Mouse (Mus musculus) CH12.LX (cell line): ENCODE measurements around the gene Sgo2a. TPM values are rescaled to one million over a fixed set of nuclear protein-coding genes. Genes with fewer than 3 reads are reported as not detected.

ENCODE experiments used
- DNase-seq: peaks from one replicate; pipeline ENCODE4 v3.0.0-alpha.2; 2013; ENCODE audit errors: extremely low read depth
- H3K27ac ChIP-seq: 2 replicates; pipeline ENCODE4 v1.5.1; 2012; ENCODE audit warnings: low read depth, mild to moderate bottlenecking, control low read depth, moderate library complexity; ENCODE audit not compliant: insufficient read depth
- H3K27me3 ChIP-seq: replicated peaks from 2 replicates; pipeline ENCODE3; 2012; ENCODE audit warnings: inconsistent platforms
- H3K36me3 ChIP-seq, 2 experiments: replicated peaks in 1 of 2; 2 replicates each; pipeline versions ENCODE3 to v1.6.1; 2012; ENCODE audit warnings: inconsistent platforms in 1 of 2, low read length in 1 of 2, mild to moderate bottlenecking in 1 of 2, mixed read lengths in 1 of 2, moderate library complexity in 1 of 2; ENCODE audit not compliant: control insufficient read depth in 1 of 2, insufficient read depth in 1 of 2
- H3K4me1 ChIP-seq, 2 experiments: 2 replicates each; pipeline ENCODE4 v1.6.1; 2012; ENCODE audit warnings: inconsistent platforms in 1 of 2, moderate library complexity in 1 of 2; ENCODE audit not compliant: insufficient read depth in 2 of 2, control insufficient read depth in 1 of 2
- H3K4me2 ChIP-seq: 2 replicates; pipeline ENCODE4 v1.6.1; 2012; ENCODE audit warnings: low read depth, mild to moderate bottlenecking, control low read depth; ENCODE audit not compliant: poor library complexity, insufficient read depth, severe bottlenecking
- H3K4me3 ChIP-seq, 3 experiments: fragments of 150-350 bp in 1 of 3; sonication (generic) in 1 of 3; replicated peaks in 1 of 3; 2 replicates each; pipeline versions ENCODE3 to v1.5.1; 2011 to 2012; ENCODE audit warnings: low read depth in 2 of 3, low read length in 2 of 3, mild to moderate bottlenecking in 2 of 3, moderate library complexity in 2 of 3, control low read depth in 1 of 3, improper control_type of control experiment in 1 of 3, inconsistent platforms in 1 of 3, mixed read lengths in 1 of 3; ENCODE audit not compliant: poor library complexity in 1 of 3
- H3K79me2 ChIP-seq: replicated peaks from 2 replicates; pipeline ENCODE4 v1.6.1; 2012; ENCODE audit warnings: mild to moderate bottlenecking, moderate library complexity; ENCODE audit not compliant: control insufficient read depth, poor library complexity, insufficient read depth, severe bottlenecking; ENCODE audit errors: extremely low read depth
- H3K9ac ChIP-seq: 2 replicates; pipeline ENCODE4 v1.6.1; 2012; ENCODE audit warnings: low read depth, mild to moderate bottlenecking, control low read depth, moderate library complexity; ENCODE audit not compliant: insufficient read depth
- H3K9me3 ChIP-seq: replicated peaks from 2 replicates; pipeline ENCODE3; 2012; ENCODE audit warnings: low read length, inconsistent platforms, mixed read lengths
- BHLHE40 ChIP-seq: IDR thresholded peaks from 2 replicates; pipeline ENCODE4 v1.6.1; 2011; ENCODE audit warnings: mild to moderate bottlenecking, low read depth, low read length, improper control_type of control experiment
- CHD1 ChIP-seq: IDR thresholded peaks from 2 replicates; pipeline ENCODE4 v1.6.1; 2012; ENCODE audit warnings: low read depth, low read length, improper control_type of control experiment, inconsistent platforms
- CHD2 ChIP-seq: IDR thresholded peaks from 2 replicates; pipeline ENCODE4 v1.6.1; 2011; ENCODE audit warnings: low read length, improper control_type of control experiment
- CTCF ChIP-seq, 2 experiments: IDR thresholded peaks in 1 of 2; conservative IDR thresholded peaks in 1 of 2; 2 replicates each; pipeline ENCODE4 v1.5.1; 2011 to 2012; ENCODE audit warnings: low read depth in 2 of 2, low read length in 2 of 2, improper control_type of control experiment in 1 of 2, inconsistent platforms in 1 of 2, mild to moderate bottlenecking in 1 of 2, moderate library complexity in 1 of 2
- ELF1 ChIP-seq: IDR thresholded peaks from 2 replicates; pipeline ENCODE4 v1.6.1; 2014; ENCODE audit warnings: low read depth, mild to moderate bottlenecking, inconsistent platforms, low read length, improper control_type of control experiment
- ETS1 ChIP-seq: conservative IDR thresholded peaks from 2 replicates; pipeline ENCODE4 v1.6.1; 2012; ENCODE audit warnings: low read depth, mild to moderate bottlenecking, inconsistent platforms, low read length, improper control_type of control experiment, moderate library complexity
- GABPA ChIP-seq: IDR thresholded peaks from 2 replicates; pipeline ENCODE4 v1.6.1; 2012; ENCODE audit warnings: low read depth, low read length, improper control_type of control experiment, inconsistent platforms; ENCODE audit not compliant: insufficient replicate concordance
- HCFC1 ChIP-seq: IDR thresholded peaks from 2 replicates; pipeline ENCODE4 v1.6.1; 2012; ENCODE audit warnings: low read depth, mild to moderate bottlenecking, inconsistent platforms, low read length, improper control_type of control experiment
- JUN ChIP-seq: IDR thresholded peaks from 2 replicates; pipeline ENCODE4 v1.6.1; 2011; ENCODE audit warnings: low read depth, mild to moderate bottlenecking, low read length, improper control_type of control experiment, moderate library complexity; ENCODE audit not compliant: insufficient read depth
- JUND ChIP-seq: conservative IDR thresholded peaks from 2 replicates; pipeline ENCODE4 v1.6.1; 2011; ENCODE audit warnings: low read depth, low read length, improper control_type of control experiment
- KAT2A ChIP-seq: IDR thresholded peaks from 2 replicates; pipeline ENCODE4 v1.6.1; 2012; ENCODE audit warnings: low read length, improper control_type of control experiment, inconsistent platforms; ENCODE audit not compliant: insufficient replicate concordance
- MAFK ChIP-seq: IDR thresholded peaks from 2 replicates; pipeline ENCODE4 v1.6.1; 2011; ENCODE audit warnings: low read length, improper control_type of control experiment; ENCODE audit not compliant: insufficient replicate concordance
- MAX ChIP-seq: IDR thresholded peaks from 2 replicates; pipeline ENCODE4 v1.6.1; 2011; ENCODE audit warnings: low read length, improper control_type of control experiment
- MAZ ChIP-seq: IDR thresholded peaks from 2 replicates; pipeline ENCODE4 v1.6.1; 2012; ENCODE audit warnings: low read depth, mild to moderate bottlenecking, inconsistent platforms, low read length, improper control_type of control experiment, moderate library complexity
- MEF2A ChIP-seq: IDR thresholded peaks from 2 replicates; pipeline ENCODE4 v1.6.1; 2014; ENCODE audit warnings: low read depth, mild to moderate bottlenecking, inconsistent platforms, low read length, improper control_type of control experiment, borderline replicate concordance
- MXI1 ChIP-seq: IDR thresholded peaks from 2 replicates; pipeline ENCODE4 v1.6.1; 2011; ENCODE audit warnings: mild to moderate bottlenecking, low read depth, low read length, improper control_type of control experiment
- MYC ChIP-seq: IDR thresholded peaks from 2 replicates; pipeline ENCODE4 v1.6.1; 2011; ENCODE audit warnings: low read depth, mild to moderate bottlenecking, improper control_type of control experiment, low read length
- NELFE ChIP-seq: IDR thresholded peaks from 2 replicates; pipeline ENCODE4 v1.6.1; 2011; ENCODE audit warnings: low read depth, low read length, improper control_type of control experiment
- PAX5 ChIP-seq: IDR thresholded peaks from 2 replicates; pipeline ENCODE4 v1.6.1; 2012; ENCODE audit warnings: low read length, inconsistent platforms, mixed read lengths
- POLR2A ChIP-seq: IDR thresholded peaks from 2 replicates; pipeline ENCODE4 v1.6.1; 2011; ENCODE audit warnings: low read depth, mild to moderate bottlenecking, improper control_type of control experiment, low read length
- SIN3A ChIP-seq: IDR thresholded peaks from 2 replicates; pipeline ENCODE4 v1.6.1; 2012; ENCODE audit warnings: low read length, improper control_type of control experiment, inconsistent platforms
- SMC3 ChIP-seq: IDR thresholded peaks from 2 replicates; pipeline ENCODE4 v1.6.1; 2011; ENCODE audit warnings: low read depth, low read length, improper control_type of control experiment
- USF1 ChIP-seq: IDR thresholded peaks from 2 replicates; pipeline ENCODE4 v1.6.1; 2014; ENCODE audit warnings: low read depth, mild to moderate bottlenecking, inconsistent platforms, low read length, improper control_type of control experiment
- USF2 ChIP-seq: conservative IDR thresholded peaks from 2 replicates; pipeline ENCODE4 v1.6.1; 2011; ENCODE audit warnings: low read depth, low read length, improper control_type of control experiment
- ZKSCAN1 ChIP-seq: IDR thresholded peaks from 2 replicates; pipeline ENCODE4 v1.6.1; 2012; ENCODE audit warnings: low read depth, inconsistent platforms, low read length, improper control_type of control experiment, borderline replicate concordance
- ZMIZ1 ChIP-seq: IDR thresholded peaks from 2 replicates; pipeline ENCODE4 v1.6.1; 2012; ENCODE audit warnings: low read depth, mild to moderate bottlenecking, inconsistent platforms, low read length, improper control_type of control experiment
- ZNF384 ChIP-seq: IDR thresholded peaks from 2 replicates; pipeline ENCODE4 v1.6.1; 2012; ENCODE audit warnings: low read depth, low read length, improper control_type of control experiment, inconsistent platforms
- dilution Hi-C: fragments of 300-500 bp; cut with MboI; formaldehyde crosslinking; loops from 2 replicates; pipeline ENCODE4 v1.14.3; 2020; ENCODE audit warnings: low sequenced_read_pairs; ENCODE audit not compliant: extremely low pct_unique_long_range_greater_than_20kb, extremely low pct_ligation_motif_present
- in situ Hi-C: fragments of 300-500 bp; cut with MboI; formaldehyde crosslinking; loops from 3 replicates; pipeline ENCODE4 v1.14.3; 2019; ENCODE audit warnings: low sequenced_read_pairs, low pct_ligation_motif_present, low pct_unique_long_range_greater_than_20kb, mixed read lengths
- polyA plus RNA-seq: library from polyadenylated mRNA; unstranded; fragments of >175 nt; gene quantifications from 2 replicates; pipeline ENCODE4 v1.2.1, GENCODE M21; 2012; ENCODE audit warnings: low read depth; ENCODE audit not compliant: insufficient read length
- total RNA-seq, 2 experiments: library from RNA; depleted of rRNA; stranded (reverse); fragments of 300-350 nt in 1 of 2; fragments of >200 nt in 1 of 2; gene quantifications; 2 replicates each; pipeline ENCODE4 v1.2.3; 2012 to 2014

The Sgo2a gene
- total and polyA plus RNA-seq, 3 experiments: 14.4 to 24.2 (median 15.1) TPM

- H3K4me2 ChIP-seq: no peak overlapping the region
- H3K27me3 ChIP-seq: peaks cover 3% of the 10 kb centered on the region
- no peak for TF ChIP-seq CTCF (conservative IDR thresholded peaks at IDR 0.05 in 1 of 2, IDR thresholded peaks at IDR 0.05 in 1 of 2; ENCODE audit: low read depth in 2 of 2, low read length in 2 of 2)
- TF ChIP-seq MAX: no peak
- TF ChIP-seq GABPA: no peak
- TF ChIP-seq JUN: no peak
- TF ChIP-seq MXI1: no peak
- no peak for TF ChIP-seq ZKSCAN1
- no peak for TF ChIP-seq BHLHE40
- no peak for TF ChIP-seq KAT2A
- TF ChIP-seq USF1: no peak
- no peak for TF ChIP-seq ZMIZ1
- no peak for TF ChIP-seq CHD2
- TF ChIP-seq CHD1: no peak
- no peak for TF ChIP-seq MAFK
- TF ChIP-seq HCFC1: no peak
- no peak for TF ChIP-seq USF2
- TF ChIP-seq ETS1: no peak
- no peak for TF ChIP-seq NELFE
- no peak for TF ChIP-seq JUND
- no peak for TF ChIP-seq MEF2A
- no peak for TF ChIP-seq ELF1
- no peaks in the 10 kb centered on the region for H3K36me3 ChIP-seq
- no peak for DNase-seq
- no peak overlapping the region for H3K9ac ChIP-seq
- H3K27ac ChIP-seq: no peak overlapping the region
- no peaks in the 10 kb centered on the region for H3K79me2 ChIP-seq
- dilution Hi-C loops (no loop called here), in situ Hi-C loops (no loop called here)
- H3K9me3 ChIP-seq: no peaks in the 10 kb centered on the region
- H3K4me3 ChIP-seq: no peak overlapping the region
- H3K4me1 ChIP-seq: no peaks in the 10 kb centered on the region
Observed at GRCm38 (mm10) chr1:57976860-57977259, 18.9 kb upstream of the Sgo2a start.

GRCm38 (mm10) chr1:57989052-57989600 lies 6.6 kb upstream of the Sgo2a start:
- Histone ChIP-seq H3K4me3 (no peak overlapping the region), H3K4me2 (no peak overlapping the region), H3K4me1 (peaks cover 0 to 7% of the 10 kb centered on the region in 2 experiments; a peak in 2 of 4 replicates), H3K9me3 (no peaks in the 10 kb centered on the region), H3K27ac (no peak overlapping the region), H3K79me2 (no peaks in the 10 kb centered on the region), H3K9ac (no peak overlapping the region), H3K27me3 (no peaks in the 10 kb centered on the region), H3K36me3 (no peaks in the 10 kb centered on the region)
- TF ChIP-seq CTCF (conservative IDR thresholded peaks at IDR 0.05 in 1 of 2, IDR thresholded peaks at IDR 0.05 in 1 of 2; ENCODE audit: low read depth in 2 of 2, low read length in 2 of 2) (no peak), PAX5 (no peak), ZNF384 (no peak), MYC (no peak), HCFC1 (no peak), MXI1 (no peak), POLR2A (no peak), GABPA (no peak), CHD1 (no peak), SMC3 (no peak), JUN (no peak), SIN3A (no peak), ELF1 (no peak), MAX (no peak), MAZ (no peak), ZKSCAN1 (no peak), MAFK (no peak)
- no peak for DNase-seq
- in situ Hi-C loops (no loop called here), dilution Hi-C loops (no loop called here)
